Mouse (Mus musculus): Measurements from ENCODE around the gene Smim8.

The Smim8 gene

DNA sequence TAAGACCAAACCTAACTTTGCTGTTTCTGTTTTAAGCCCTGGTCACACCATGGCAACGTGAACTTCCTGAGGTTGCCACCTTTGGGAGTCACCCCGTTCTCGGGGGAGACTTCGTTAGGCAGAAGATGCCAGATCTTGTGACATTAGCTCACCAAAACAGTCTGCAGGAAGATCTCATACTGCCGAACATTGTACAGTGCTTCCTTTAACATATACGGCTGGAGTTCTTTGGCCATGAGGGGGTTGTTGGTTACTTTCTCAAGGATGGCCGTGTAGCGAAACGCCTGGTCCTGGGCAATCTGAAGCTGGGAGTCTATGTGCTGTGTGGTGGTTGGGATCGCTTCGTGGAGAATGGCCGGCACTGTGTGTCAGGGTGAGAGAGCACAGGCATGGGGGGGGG, 58.8 kb downstream of the Smim8 start:
- no peak for DNase-seq

Data from right cerebral cortex, adult 18-20 months (tissue).